Mouse (Mus musculus) limb, embryonic 11.5 days (tissue): ENCODE measurements around the gene Cbx4. TPM values are rescaled to one million over a fixed set of nuclear protein-coding genes. Genes with fewer than 3 reads are reported as not detected.

Experiments used
- ATAC-seq: fragments of 200-750 bp; cut with Nextera tagmentation; 2 replicates; pipeline ENCODE4 v1.8.0; 2017; ENCODE audit warnings: low read depth; ENCODE audit not compliant: insufficient number of reproducible peaks, low FRiP score, low TSS enrichment
- DNase-seq: peaks from one replicate; pipeline ENCODE4 v3.0.0-alpha.2; 2015; ENCODE audit warnings: low spot score
- H3K27ac ChIP-seq: fragments of 300-500 bp; sonication (generic); replicated peaks from 2 replicates; pipeline ENCODE4 v1.5.1; 2014; ENCODE audit warnings: low read depth, mild to moderate bottlenecking, low read length
- H3K27me3 ChIP-seq: fragments of 300-500 bp; sonication (generic); 2 replicates; pipeline ENCODE4 v1.6.1; 2014; ENCODE audit warnings: mild to moderate bottlenecking, low read length, mixed read lengths; ENCODE audit not compliant: control insufficient read depth, insufficient read depth
- H3K36me3 ChIP-seq: fragments of 300-500 bp; sonication (generic); 2 replicates; pipeline ENCODE4 v1.6.1; 2014; ENCODE audit warnings: mild to moderate bottlenecking, low read length, moderate library complexity, mixed read lengths; ENCODE audit not compliant: control insufficient read depth, insufficient read depth
- H3K4me1 ChIP-seq: fragments of 300-500 bp; sonication (generic); 2 replicates; pipeline ENCODE4 v1.6.1; 2014; ENCODE audit warnings: low read length, mixed read lengths; ENCODE audit not compliant: control insufficient read depth, insufficient read depth
- H3K4me2 ChIP-seq: fragments of 300-500 bp; sonication (generic); 2 replicates; pipeline ENCODE4 v1.6.1; 2014; ENCODE audit warnings: low read depth, mild to moderate bottlenecking, moderate library complexity; ENCODE audit not compliant: severe bottlenecking
- H3K4me3 ChIP-seq: fragments of 300-500 bp; sonication (generic); 2 replicates; pipeline ENCODE4 v1.5.1; 2014; ENCODE audit warnings: low read depth, low read length
- H3K9ac ChIP-seq: fragments of 300-500 bp; sonication (generic); 2 replicates; pipeline ENCODE4 v1.6.1; 2014; ENCODE audit warnings: mild to moderate bottlenecking, low read length
- H3K9me3 ChIP-seq: fragments of 300-500 bp; sonication (generic); 2 replicates; pipeline ENCODE4 v1.6.1; 2016; ENCODE audit warnings: low read length; ENCODE audit not compliant: control insufficient read depth
- WGBS: fragments of 180-500 bp; shearing (Covaris S2); extraction: QIAGEN DNeasy Blood & Tissue Kit; methylation state at CpG from one replicate; pipeline ENCODE4 v1.1.7; 2014; 5-methylcytosine and 5-hydroxymethylcytosine counted together
- polyA plus RNA-seq: library from polyadenylated mRNA; unstranded; fragments of >200 nt; fragmentation: Nextera tagmentation; extraction: Ambion mirVana; gene quantifications from 2 replicates; pipeline ENCODE4 v1.2.1, GENCODE M21; 2014

The Cbx4 gene
- polyA plus RNA-seq, 1 experiment from 2014 or later, result 5.8 TPM

- H3K9ac ChIP-seq, result no peak overlapping the region
- no peak for DNase-seq
- H3K4me3 ChIP-seq, result no peak overlapping the region
- no peak for ATAC-seq
- 69% methylated on average over 9 of the region's 9 CpGs for WGBS
- peaks cover 49% of the 10 kb centered on the region for H3K4me1 ChIP-seq
- H3K4me2 ChIP-seq, result no peak overlapping the region
- H3K36me3 ChIP-seq, result no peaks in the 10 kb centered on the region
- peaks cover 11% of the 10 kb centered on the region; the same call in 1 of the 2 replicates for H3K27me3 ChIP-seq
- H3K9me3 ChIP-seq, result no peaks in the 10 kb centered on the region
- no peak overlapping the region for H3K27ac ChIP-seq
Observed at GRCm38 (mm10) chr11:119127686-119128473, 41.9 kb upstream of the Cbx4 start.

DNA sequence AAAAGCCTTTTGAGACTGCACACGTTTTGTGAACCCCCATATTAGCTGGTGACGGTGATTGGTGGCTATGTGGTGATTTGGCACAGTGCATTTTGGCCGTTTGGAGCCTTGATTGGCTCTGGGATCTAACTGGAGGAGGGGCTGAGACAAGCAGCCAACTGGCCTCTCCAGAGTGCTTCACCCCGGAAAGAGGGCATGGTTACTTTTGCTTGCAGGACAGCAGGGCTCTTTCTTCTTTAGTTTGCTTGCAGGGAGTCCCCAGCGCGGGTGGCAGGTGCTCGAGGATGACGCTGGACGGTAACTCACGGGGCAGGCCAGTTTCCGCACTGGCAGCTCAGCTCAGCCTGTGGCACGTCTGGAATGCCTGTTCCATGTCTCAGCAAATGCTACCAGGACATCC lies 41.1 kb upstream of the Cbx4 start:
- H3K27ac ChIP-seq, result no peak overlapping the region; the same call in 1 of the 2 replicates
- H3K36me3 ChIP-seq, result no peaks in the 10 kb centered on the region
- H3K4me1 ChIP-seq, result peaks cover 49% of the 10 kb centered on the region
- H3K4me3 ChIP-seq, result no peak overlapping the region
- DNase-seq (peak; percentile 47), ATAC-seq (no peak)
- H3K4me2 ChIP-seq, result no peak overlapping the region
- H3K27me3 ChIP-seq, result peaks cover 9% of the 10 kb centered on the region; the same call in 1 of the 2 replicates
- H3K9ac ChIP-seq, result no peak overlapping the region
- 26% methylated on average over 12 of the region's 12 CpGs for WGBS
- H3K9me3 ChIP-seq, result no peaks in the 10 kb centered on the region

- peaks cover 9% of the 10 kb centered on the region; the same call in 1 of the 2 replicates for H3K27me3 ChIP-seq
- H3K9ac ChIP-seq, result peak overlapping the region; percentile 31
- H3K4me2 ChIP-seq, result peak overlapping the region; percentile 13; the same call in 1 of the 2 replicates
- H3K27ac ChIP-seq, result no peak overlapping the region
- no peaks in the 10 kb centered on the region for H3K36me3 ChIP-seq
- peaks cover 49% of the 10 kb centered on the region for H3K4me1 ChIP-seq
- H3K9me3 ChIP-seq, result no peaks in the 10 kb centered on the region
- 21% methylated on average over 23 of the region's 23 CpGs for WGBS
- peak; percentile 37; the same call in 1 of the 2 replicates for ATAC-seq
- no peak overlapping the region for H3K4me3 ChIP-seq
- peak; percentile 82 for DNase-seq
Observed at GRCm38 (mm10) chr11:119125929-119126861, 40.2 kb upstream of the Cbx4 start.

GRCm38 (mm10) chr11:119124536-119124935 lies 38.5 kb upstream of the Cbx4 start:
- Histone ChIP-seq H3K9me3 (no peaks in the 10 kb centered on the region), H3K4me3 (no peak overlapping the region), H3K27ac (no peak overlapping the region), H3K36me3 (no peaks in the 10 kb centered on the region), H3K27me3 (peaks cover 9% of the 10 kb centered on the region; the same call in 1 of the 2 replicates), H3K9ac (no peak overlapping the region), H3K4me2 (no peak overlapping the region), H3K4me1 (peaks cover 40% of the 10 kb centered on the region)
- ATAC-seq, result no peak
- no peak for DNase-seq
- WGBS, result 89% methylated on average over 6 of the region's 6 CpGs

DNA sequence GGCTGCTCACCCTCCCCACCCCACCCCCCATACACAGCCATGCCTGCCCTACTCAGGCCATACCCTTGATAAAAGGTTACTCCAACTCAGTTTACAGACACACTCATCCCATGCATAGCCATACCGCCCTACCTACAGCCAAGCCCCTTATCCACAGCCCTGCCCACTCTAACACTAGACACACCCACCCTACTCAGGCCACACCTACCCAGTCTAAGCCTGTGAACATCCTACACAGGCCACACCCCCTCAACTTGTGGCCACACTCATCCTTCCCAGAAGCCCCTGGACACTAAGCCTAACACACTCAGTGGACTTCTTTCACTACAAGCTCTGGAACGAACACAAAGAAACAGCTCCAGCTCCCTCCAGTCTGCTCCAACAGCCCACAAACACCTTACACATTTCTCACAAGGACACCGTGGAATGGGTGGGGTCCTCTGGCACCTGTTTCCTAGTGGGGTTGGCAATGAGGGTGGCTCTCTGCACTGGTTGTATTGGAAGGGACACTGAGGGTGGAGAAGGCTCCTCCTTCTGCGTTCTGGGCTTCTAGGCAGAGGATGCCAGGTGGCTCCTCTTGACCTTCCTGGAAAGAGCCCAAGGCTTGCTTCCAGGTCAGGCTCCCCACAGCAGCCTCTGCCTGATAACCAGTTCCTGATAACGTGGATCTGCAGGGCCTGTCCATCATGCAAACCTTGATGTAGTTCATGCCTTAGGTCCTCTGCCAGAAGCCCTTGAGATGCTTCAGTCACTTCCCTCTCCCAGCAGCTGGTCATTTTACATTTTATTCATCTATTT lies 37.7 kb upstream of the Cbx4 start:
- H3K4me1 ChIP-seq, result peaks cover 32% of the 10 kb centered on the region
- no peak overlapping the region for H3K9ac ChIP-seq
- ATAC-seq (no peak), DNase-seq (no peak)
- H3K4me2 ChIP-seq, result no peak overlapping the region
- H3K36me3 ChIP-seq, result no peaks in the 10 kb centered on the region
- 81% methylated on average over 5 of the region's 5 CpGs for WGBS
- peaks cover 6% of the 10 kb centered on the region; the same call in 1 of the 2 replicates for H3K27me3 ChIP-seq
- H3K4me3 ChIP-seq, result no peak overlapping the region
- no peak overlapping the region for H3K27ac ChIP-seq
- H3K9me3 ChIP-seq, result no peaks in the 10 kb centered on the region

GRCm38 (mm10) chr11:119122396-119122795 lies 36.4 kb upstream of the Cbx4 start:
- H3K4me3 ChIP-seq, result no peak overlapping the region
- H3K9me3 ChIP-seq, result no peaks in the 10 kb centered on the region
- H3K4me1 ChIP-seq, result peaks cover 20% of the 10 kb centered on the region
- 74% methylated on average over 5 of the region's 5 CpGs for WGBS
- no peaks in the 10 kb centered on the region for H3K27me3 ChIP-seq
- H3K27ac ChIP-seq, result no peak overlapping the region
- ATAC-seq, result no peak
- H3K4me2 ChIP-seq, result no peak overlapping the region
- DNase-seq, result no peak
- no peak overlapping the region for H3K9ac ChIP-seq
- no peaks in the 10 kb centered on the region for H3K36me3 ChIP-seq

- Histone ChIP-seq H3K36me3 (no peaks in the 10 kb centered on the region), H3K9me3 (no peaks in the 10 kb centered on the region), H3K4me2 (no peak overlapping the region), H3K27me3 (no peaks in the 10 kb centered on the region), H3K4me1 (no peaks in the 10 kb centered on the region; the same call in 1 of the 2 replicates), H3K4me3 (no peak overlapping the region), H3K27ac (no peak overlapping the region), H3K9ac (no peak overlapping the region)
- DNase-seq, result no peak
- 21% methylated on average over 7 of the region's 7 CpGs for WGBS
- no peak for ATAC-seq
Observed at GRCm38 (mm10) chr11:119118905-119119304, 32.9 kb upstream of the Cbx4 start.
